Mouse (Mus musculus): ENCODE data around the gene Shisal1.

DNA sequence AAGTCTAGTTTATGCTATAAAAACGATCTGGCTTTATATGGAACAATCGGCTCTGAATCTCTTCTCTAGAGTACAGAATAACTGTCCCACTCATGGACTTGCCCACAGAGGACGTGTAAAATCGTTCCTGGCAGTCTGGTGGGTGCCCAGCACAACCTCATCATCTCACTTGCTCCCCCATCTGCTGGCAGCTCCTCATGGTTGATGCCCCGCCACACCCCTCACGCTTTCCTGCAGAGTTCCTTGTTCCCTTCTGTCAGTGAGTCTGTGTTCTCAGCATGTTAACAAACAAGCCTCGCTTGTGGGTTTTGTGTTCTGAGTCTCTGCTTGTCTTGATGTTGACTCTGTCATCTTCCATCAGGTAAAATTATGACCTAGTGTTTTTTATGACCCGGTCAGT is 79.5 kb downstream of the Shisal1 start:
- TF ChIP-seq CTCF (IDR thresholded peaks at IDR 0.05; ENCODE audit: low read depth) (no peak), EP300 (IDR thresholded peaks at IDR 0.05; ENCODE audit: low read depth) (no peak)
